Mouse (Mus musculus) ES-Bruce4 (cell line): ENCODE results near the gene Mtnr1a. TPM values are rescaled to one million over a fixed set of nuclear protein-coding genes. Genes with fewer than 3 reads are reported as not detected.
A peak's percentile ranks its signal among the peaks of the same experiment; 100 is the strongest.

ENCODE experiments used
- H3K27ac ChIP-seq: 2 replicates; pipeline ENCODE4 v1.5.1; 2012; ENCODE audit warnings: low read length, inconsistent platforms; ENCODE audit not compliant: insufficient read depth
- H3K27me3 ChIP-seq: 2 replicates; pipeline ENCODE4 v1.6.1; 2012; ENCODE audit warnings: mild to moderate bottlenecking, low read length, inconsistent platforms; ENCODE audit not compliant: control insufficient read depth, poor library complexity, insufficient read depth, severe bottlenecking
- H3K36me3 ChIP-seq: 2 replicates; pipeline ENCODE4 v1.6.1; 2012; ENCODE audit warnings: inconsistent platforms, mild to moderate bottlenecking, low read length, moderate library complexity; ENCODE audit not compliant: control insufficient read depth, poor library complexity, insufficient read depth, severe bottlenecking
- H3K4me1 ChIP-seq: one replicate; pipeline ENCODE4 v1.8.1; 2011; ENCODE audit warnings: low read length; ENCODE audit not compliant: control insufficient read depth, insufficient read depth
- H3K4me3 ChIP-seq: 2 replicates; pipeline ENCODE4 v1.5.1; 2011; ENCODE audit warnings: low read depth, mild to moderate bottlenecking, low read length
- H3K9ac ChIP-seq: 2 replicates; pipeline ENCODE4 v1.6.1; 2012; ENCODE audit warnings: low read depth, mild to moderate bottlenecking, inconsistent platforms; ENCODE audit not compliant: poor library complexity, severe bottlenecking
- H3K9me3 ChIP-seq: replicated peaks from 2 replicates; pipeline ENCODE4 v1.6.1; 2012; ENCODE audit warnings: mild to moderate bottlenecking, low read length, inconsistent platforms; ENCODE audit not compliant: control insufficient read depth, poor library complexity, insufficient read depth, severe bottlenecking
- CTCF ChIP-seq: IDR thresholded peaks from one replicate; pipeline ENCODE4 v1.8.1; 2011; ENCODE audit warnings: low read depth, low read length
- EP300 ChIP-seq: IDR thresholded peaks from 2 replicates; pipeline ENCODE4 v1.6.1; 2011; ENCODE audit warnings: low read depth, low read length; ENCODE audit not compliant: insufficient read depth
- POLR2A ChIP-seq: IDR thresholded peaks from one replicate; pipeline ENCODE4 v1.8.1; 2011; ENCODE audit warnings: low read length; ENCODE audit not compliant: insufficient read depth
- polyA plus RNA-seq: library from polyadenylated mRNA; stranded (reverse); fragments of >200 nt; gene quantifications from 2 replicates; pipeline ENCODE4 v1.2.4, GENCODE M21; 2011; ENCODE audit warnings: low read depth; ENCODE audit not compliant: missing spikeins, insufficient read depth, insufficient read length

The Mtnr1a gene
- polyA plus RNA-seq, 1 experiment = not detected

GRCm38 (mm10) chr8:45044160-45044559 is 24.8 kb upstream of the Mtnr1a start:
- Histone ChIP-seq H3K27ac (no peak overlapping the region), H3K4me3 (peak overlapping the region; percentile 28; the same call in 1 of the 2 replicates), H3K4me1 (no peaks in the 10 kb centered on the region), H3K9me3 (no peaks in the 10 kb centered on the region), H3K27me3 (no peaks in the 10 kb centered on the region), H3K9ac (no peak overlapping the region), H3K36me3 (peaks cover 75% of the 10 kb centered on the region)
- TF ChIP-seq CTCF (no peak), EP300 (no peak), POLR2A (no peak)

GRCm38 (mm10) chr8:45050451-45050850 is 18.5 kb upstream of the Mtnr1a start:
- H3K9me3 ChIP-seq = peaks cover 3% of the 10 kb centered on the region; the same call in 1 of the 2 replicates
- 0 out of 2 replicates have a peak overlapping the region, but pooled peaks have one; percentile 11 for H3K27ac ChIP-seq
- no peaks in the 10 kb centered on the region for H3K4me1 ChIP-seq
- no peaks in the 10 kb centered on the region for H3K27me3 ChIP-seq
- no peak overlapping the region for H3K4me3 ChIP-seq
- H3K36me3 ChIP-seq = peaks cover 43% of the 10 kb centered on the region
- H3K9ac ChIP-seq = no peak overlapping the region
- TF ChIP-seq POLR2A (no peak), CTCF (no peak), EP300 (no peak)

- peak overlapping the region; percentile 15; the same call in 1 of the 2 replicates for H3K4me3 ChIP-seq
- no peaks in the 10 kb centered on the region for H3K4me1 ChIP-seq
- H3K36me3 ChIP-seq = peaks cover 39% of the 10 kb centered on the region
- H3K27me3 ChIP-seq = no peaks in the 10 kb centered on the region
- 0 out of 2 replicates have a peak overlapping the region, but pooled peaks have one; percentile 2 for H3K9ac ChIP-seq
- no peak for TF ChIP-seq CTCF
- TF ChIP-seq POLR2A = no peak
- 0 out of 2 replicates have a peak, but pooled peaks have one; percentile 10 for TF ChIP-seq EP300
- H3K27ac ChIP-seq = no peak overlapping the region
- H3K9me3 ChIP-seq = peaks cover 5% of the 10 kb centered on the region; the same call in 1 of the 2 replicates
These were observed 17.7 kb upstream of the Mtnr1a start for GRCm38 (mm10) chr8:45051236-45051635.

GRCm38 (mm10) chr8:45052205-45052604 is 16.7 kb upstream of the Mtnr1a start:
- peaks cover 31% of the 10 kb centered on the region for H3K36me3 ChIP-seq
- H3K27ac ChIP-seq = no peak overlapping the region
- no peaks in the 10 kb centered on the region for H3K27me3 ChIP-seq
- peaks cover 5% of the 10 kb centered on the region; the same call in 1 of the 2 replicates for H3K9me3 ChIP-seq
- no peaks in the 10 kb centered on the region for H3K4me1 ChIP-seq
- TF ChIP-seq EP300 (no peak), CTCF (no peak), POLR2A (no peak)
- no peak overlapping the region for H3K9ac ChIP-seq
- no peak overlapping the region for H3K4me3 ChIP-seq

DNA sequence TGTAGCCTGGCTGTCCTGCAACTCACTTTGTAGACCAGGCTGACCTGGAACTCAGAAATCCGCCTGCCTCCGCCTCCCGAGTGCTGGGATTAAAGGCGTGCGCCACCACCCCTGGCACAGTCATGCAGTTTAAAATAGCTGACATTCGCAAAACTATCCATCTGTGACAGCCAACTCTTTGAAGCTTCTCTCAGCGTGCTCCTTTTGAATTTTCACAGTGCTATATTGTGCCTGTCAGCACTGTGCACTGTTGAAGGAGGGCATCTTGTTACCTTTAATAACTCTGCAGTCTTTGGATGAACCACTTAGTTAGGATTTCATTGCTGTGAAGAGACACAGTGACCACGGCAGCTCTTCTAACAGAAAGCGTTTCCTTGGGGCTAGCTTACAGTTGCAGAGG is 16.3 kb upstream of the Mtnr1a start:
- Histone ChIP-seq H3K4me3 (no peak overlapping the region), H3K36me3 (peaks cover 29% of the 10 kb centered on the region), H3K27ac (no peak overlapping the region), H3K27me3 (no peaks in the 10 kb centered on the region), H3K9me3 (peaks cover 5% of the 10 kb centered on the region; the same call in 1 of the 2 replicates), H3K4me1 (no peaks in the 10 kb centered on the region), H3K9ac (no peak overlapping the region)
- TF ChIP-seq POLR2A (no peak), CTCF (no peak), EP300 (no peak)

- peaks cover 5% of the 10 kb centered on the region; the same call in 1 of the 2 replicates for H3K9me3 ChIP-seq
- no peaks in the 10 kb centered on the region for H3K27me3 ChIP-seq
- H3K4me3 ChIP-seq = no peak overlapping the region
- peaks cover 20% of the 10 kb centered on the region for H3K36me3 ChIP-seq
- TF ChIP-seq EP300 (no peak), POLR2A (no peak), CTCF (no peak)
- H3K27ac ChIP-seq = no peak overlapping the region
- no peak overlapping the region for H3K9ac ChIP-seq
- no peaks in the 10 kb centered on the region for H3K4me1 ChIP-seq
These were observed 13.4 kb upstream of the Mtnr1a start for GRCm38 (mm10) chr8:45055500-45055899.
